Mouse (Mus musculus) CH12.LX (cell line): ENCODE data around the gene Ppil6. TPM values are rescaled to one million over a fixed set of nuclear protein-coding genes. Genes with fewer than 3 reads are reported as not detected.

Source experiments
- DNase-seq: peaks from one replicate; pipeline ENCODE4 v3.0.0-alpha.2; 2013; ENCODE audit errors: extremely low read depth
- H3K27ac ChIP-seq: 2 replicates; pipeline ENCODE4 v1.5.1; 2012; ENCODE audit warnings: low read depth, mild to moderate bottlenecking, control low read depth, moderate library complexity; ENCODE audit not compliant: insufficient read depth
- H3K27me3 ChIP-seq: replicated peaks from 2 replicates; pipeline ENCODE3; 2012; ENCODE audit warnings: inconsistent platforms
- H3K36me3 ChIP-seq, 2 experiments: replicated peaks in 1 of 2; 2 replicates each; pipeline versions ENCODE3 to v1.6.1; 2012; ENCODE audit warnings: inconsistent platforms in 1 of 2, low read length in 1 of 2, mild to moderate bottlenecking in 1 of 2, mixed read lengths in 1 of 2, moderate library complexity in 1 of 2; ENCODE audit not compliant: control insufficient read depth in 1 of 2, insufficient read depth in 1 of 2
- H3K4me1 ChIP-seq, 2 experiments: 2 replicates each; pipeline ENCODE4 v1.6.1; 2012; ENCODE audit warnings: inconsistent platforms in 1 of 2, moderate library complexity in 1 of 2; ENCODE audit not compliant: insufficient read depth in 2 of 2, control insufficient read depth in 1 of 2
- H3K4me2 ChIP-seq: 2 replicates; pipeline ENCODE4 v1.6.1; 2012; ENCODE audit warnings: low read depth, mild to moderate bottlenecking, control low read depth; ENCODE audit not compliant: poor library complexity, insufficient read depth, severe bottlenecking
- H3K4me3 ChIP-seq, 3 experiments: fragments of 150-350 bp in 1 of 3; sonication (generic) in 1 of 3; replicated peaks in 1 of 3; 2 replicates each; pipeline versions ENCODE3 to v1.5.1; 2011 to 2012; ENCODE audit warnings: low read depth in 2 of 3, low read length in 2 of 3, mild to moderate bottlenecking in 2 of 3, moderate library complexity in 2 of 3, control low read depth in 1 of 3, improper control_type of control experiment in 1 of 3, inconsistent platforms in 1 of 3, mixed read lengths in 1 of 3; ENCODE audit not compliant: poor library complexity in 1 of 3
- H3K79me2 ChIP-seq: replicated peaks from 2 replicates; pipeline ENCODE4 v1.6.1; 2012; ENCODE audit warnings: mild to moderate bottlenecking, moderate library complexity; ENCODE audit not compliant: control insufficient read depth, poor library complexity, insufficient read depth, severe bottlenecking; ENCODE audit errors: extremely low read depth
- H3K9ac ChIP-seq: 2 replicates; pipeline ENCODE4 v1.6.1; 2012; ENCODE audit warnings: low read depth, mild to moderate bottlenecking, control low read depth, moderate library complexity; ENCODE audit not compliant: insufficient read depth
- H3K9me3 ChIP-seq: replicated peaks from 2 replicates; pipeline ENCODE3; 2012; ENCODE audit warnings: low read length, inconsistent platforms, mixed read lengths
- BHLHE40 ChIP-seq: IDR thresholded peaks from 2 replicates; pipeline ENCODE4 v1.6.1; 2011; ENCODE audit warnings: mild to moderate bottlenecking, low read depth, low read length, improper control_type of control experiment
- CHD1 ChIP-seq: IDR thresholded peaks from 2 replicates; pipeline ENCODE4 v1.6.1; 2012; ENCODE audit warnings: low read depth, low read length, improper control_type of control experiment, inconsistent platforms
- ELF1 ChIP-seq: IDR thresholded peaks from 2 replicates; pipeline ENCODE4 v1.6.1; 2014; ENCODE audit warnings: low read depth, mild to moderate bottlenecking, inconsistent platforms, low read length, improper control_type of control experiment
- EP300 ChIP-seq: IDR thresholded peaks from 2 replicates; pipeline ENCODE4 v1.6.1; 2011; ENCODE audit warnings: low read length, improper control_type of control experiment
- ETS1 ChIP-seq: conservative IDR thresholded peaks from 2 replicates; pipeline ENCODE4 v1.6.1; 2012; ENCODE audit warnings: low read depth, mild to moderate bottlenecking, inconsistent platforms, low read length, improper control_type of control experiment, moderate library complexity
- GABPA ChIP-seq: IDR thresholded peaks from 2 replicates; pipeline ENCODE4 v1.6.1; 2012; ENCODE audit warnings: low read depth, low read length, improper control_type of control experiment, inconsistent platforms; ENCODE audit not compliant: insufficient replicate concordance
- IRF4 ChIP-seq: IDR thresholded peaks from 2 replicates; pipeline ENCODE4 v1.6.1; 2014; ENCODE audit warnings: low read depth, mild to moderate bottlenecking, inconsistent platforms, low read length, improper control_type of control experiment
- KAT2A ChIP-seq: IDR thresholded peaks from 2 replicates; pipeline ENCODE4 v1.6.1; 2012; ENCODE audit warnings: low read length, improper control_type of control experiment, inconsistent platforms; ENCODE audit not compliant: insufficient replicate concordance
- MAFK ChIP-seq: IDR thresholded peaks from 2 replicates; pipeline ENCODE4 v1.6.1; 2011; ENCODE audit warnings: low read length, improper control_type of control experiment; ENCODE audit not compliant: insufficient replicate concordance
- MAX ChIP-seq: IDR thresholded peaks from 2 replicates; pipeline ENCODE4 v1.6.1; 2011; ENCODE audit warnings: low read length, improper control_type of control experiment
- MEF2A ChIP-seq: IDR thresholded peaks from 2 replicates; pipeline ENCODE4 v1.6.1; 2014; ENCODE audit warnings: low read depth, mild to moderate bottlenecking, inconsistent platforms, low read length, improper control_type of control experiment, borderline replicate concordance
- MXI1 ChIP-seq: IDR thresholded peaks from 2 replicates; pipeline ENCODE4 v1.6.1; 2011; ENCODE audit warnings: mild to moderate bottlenecking, low read depth, low read length, improper control_type of control experiment
- MYC ChIP-seq: IDR thresholded peaks from 2 replicates; pipeline ENCODE4 v1.6.1; 2011; ENCODE audit warnings: low read depth, mild to moderate bottlenecking, improper control_type of control experiment, low read length
- NELFE ChIP-seq: IDR thresholded peaks from 2 replicates; pipeline ENCODE4 v1.6.1; 2011; ENCODE audit warnings: low read depth, low read length, improper control_type of control experiment
- POLR2A ChIP-seq: IDR thresholded peaks from 2 replicates; pipeline ENCODE4 v1.6.1; 2011; ENCODE audit warnings: low read depth, mild to moderate bottlenecking, improper control_type of control experiment, low read length
- POLR2AphosphoS2 ChIP-seq: IDR thresholded peaks from 2 replicates; pipeline ENCODE4 v1.6.1; 2011; ENCODE audit warnings: low read depth, low read length, improper control_type of control experiment
- RAD21 ChIP-seq: IDR thresholded peaks from 2 replicates; pipeline ENCODE4 v1.6.1; 2011; ENCODE audit warnings: low read depth, mild to moderate bottlenecking, low read length, improper control_type of control experiment, moderate library complexity
- RCOR1 ChIP-seq: conservative IDR thresholded peaks from 2 replicates; pipeline ENCODE4 v1.6.1; 2012; ENCODE audit warnings: low read depth, mild to moderate bottlenecking, inconsistent platforms, low read length, improper control_type of control experiment
- TBP ChIP-seq: conservative IDR thresholded peaks from 2 replicates; pipeline ENCODE4 v1.6.1; 2011; ENCODE audit warnings: low read depth, low read length, improper control_type of control experiment
- TCF12 ChIP-seq: IDR thresholded peaks from 2 replicates; pipeline ENCODE4 v1.6.1; 2014; ENCODE audit warnings: low read depth, mild to moderate bottlenecking, inconsistent platforms, low read length, improper control_type of control experiment
- USF1 ChIP-seq: IDR thresholded peaks from 2 replicates; pipeline ENCODE4 v1.6.1; 2014; ENCODE audit warnings: low read depth, mild to moderate bottlenecking, inconsistent platforms, low read length, improper control_type of control experiment
- ZMIZ1 ChIP-seq: IDR thresholded peaks from 2 replicates; pipeline ENCODE4 v1.6.1; 2012; ENCODE audit warnings: low read depth, mild to moderate bottlenecking, inconsistent platforms, low read length, improper control_type of control experiment
- ZNF384 ChIP-seq: IDR thresholded peaks from 2 replicates; pipeline ENCODE4 v1.6.1; 2012; ENCODE audit warnings: low read depth, low read length, improper control_type of control experiment, inconsistent platforms
- dilution Hi-C: fragments of 300-500 bp; cut with MboI; formaldehyde crosslinking; loops from 2 replicates; pipeline ENCODE4 v1.14.3; 2020; ENCODE audit warnings: low sequenced_read_pairs; ENCODE audit not compliant: extremely low pct_unique_long_range_greater_than_20kb, extremely low pct_ligation_motif_present
- in situ Hi-C: fragments of 300-500 bp; cut with MboI; formaldehyde crosslinking; loops from 3 replicates; pipeline ENCODE4 v1.14.3; 2019; ENCODE audit warnings: low sequenced_read_pairs, low pct_ligation_motif_present, low pct_unique_long_range_greater_than_20kb, mixed read lengths
- polyA plus RNA-seq: library from polyadenylated mRNA; unstranded; fragments of >175 nt; gene quantifications from 2 replicates; pipeline ENCODE4 v1.2.1, GENCODE M21; 2012; ENCODE audit warnings: low read depth; ENCODE audit not compliant: insufficient read length
- total RNA-seq, 2 experiments: library from RNA; depleted of rRNA; stranded (reverse); fragments of 300-350 nt in 1 of 2; fragments of >200 nt in 1 of 2; gene quantifications; 2 replicates each; pipeline ENCODE4 v1.2.3; 2012 to 2014

Gene Ppil6
- total and polyA plus RNA-seq, 3 experiments: not detected

- H3K27ac ChIP-seq: no peak overlapping the region
- H3K9me3 ChIP-seq: peaks cover 8% of the 10 kb centered on the region
- TF ChIP-seq RCOR1 (no peak), ZNF384 (no peak), KAT2A (no peak), EP300 (no peak), USF1 (no peak), MYC (no peak), MAFK (no peak), GABPA (no peak), CHD1 (no peak), TBP (no peak), BHLHE40 (no peak), MXI1 (no peak), IRF4 (no peak), POLR2AphosphoS2 (no peak), ELF1 (no peak), MEF2A (no peak), MAX (no peak), RAD21 (no peak), ZMIZ1 (no peak), TCF12 (no peak)
- H3K4me2 ChIP-seq: no peak overlapping the region
- no peak overlapping the region for H3K4me3 ChIP-seq
- no peaks in the 10 kb centered on the region for H3K36me3 ChIP-seq
- no peaks in the 10 kb centered on the region for H3K79me2 ChIP-seq
- dilution Hi-C loops: no loop called here
- no peak overlapping the region for H3K9ac ChIP-seq
- H3K4me1 ChIP-seq: peaks cover 6 to 25% of the 10 kb centered on the region in 2 experiments
- in situ Hi-C loops: no loop called here
- no peak for DNase-seq
- H3K27me3 ChIP-seq: no peaks in the 10 kb centered on the region
These were observed 56.3 kb downstream of the Ppil6 start for GRCm38 (mm10) chr10:41546396-41547165.

GRCm38 (mm10) chr10:41550711-41551110 is 60.5 kb downstream of the Ppil6 start:
- Histone ChIP-seq H3K36me3 (no peaks in the 10 kb centered on the region), H3K79me2 (no peaks in the 10 kb centered on the region), H3K4me3 (no peak overlapping the region), H3K9ac (no peak overlapping the region), H3K27ac (no peak overlapping the region), H3K9me3 (peaks cover 8% of the 10 kb centered on the region), H3K4me2 (no peak overlapping the region), H3K4me1 (peaks cover 4 to 41% of the 10 kb centered on the region in 2 experiments), H3K27me3 (no peaks in the 10 kb centered on the region)
- in situ Hi-C loops (no loop called here), dilution Hi-C loops (no loop called here)
- TF ChIP-seq ETS1 (no peak), IRF4 (no peak), POLR2A (no peak), ELF1 (no peak), NELFE (no peak)
- no peak for DNase-seq
